Mouse (Mus musculus): Measurements from ENCODE around the gene Grik3. TPM values are rescaled to one million over a fixed set of nuclear protein-coding genes. Genes with fewer than 3 reads are reported as not detected.

Grik3 gene
- polyA plus RNA-seq, 1 experiment from 2014 or later = 0.16 TPM

DNA sequence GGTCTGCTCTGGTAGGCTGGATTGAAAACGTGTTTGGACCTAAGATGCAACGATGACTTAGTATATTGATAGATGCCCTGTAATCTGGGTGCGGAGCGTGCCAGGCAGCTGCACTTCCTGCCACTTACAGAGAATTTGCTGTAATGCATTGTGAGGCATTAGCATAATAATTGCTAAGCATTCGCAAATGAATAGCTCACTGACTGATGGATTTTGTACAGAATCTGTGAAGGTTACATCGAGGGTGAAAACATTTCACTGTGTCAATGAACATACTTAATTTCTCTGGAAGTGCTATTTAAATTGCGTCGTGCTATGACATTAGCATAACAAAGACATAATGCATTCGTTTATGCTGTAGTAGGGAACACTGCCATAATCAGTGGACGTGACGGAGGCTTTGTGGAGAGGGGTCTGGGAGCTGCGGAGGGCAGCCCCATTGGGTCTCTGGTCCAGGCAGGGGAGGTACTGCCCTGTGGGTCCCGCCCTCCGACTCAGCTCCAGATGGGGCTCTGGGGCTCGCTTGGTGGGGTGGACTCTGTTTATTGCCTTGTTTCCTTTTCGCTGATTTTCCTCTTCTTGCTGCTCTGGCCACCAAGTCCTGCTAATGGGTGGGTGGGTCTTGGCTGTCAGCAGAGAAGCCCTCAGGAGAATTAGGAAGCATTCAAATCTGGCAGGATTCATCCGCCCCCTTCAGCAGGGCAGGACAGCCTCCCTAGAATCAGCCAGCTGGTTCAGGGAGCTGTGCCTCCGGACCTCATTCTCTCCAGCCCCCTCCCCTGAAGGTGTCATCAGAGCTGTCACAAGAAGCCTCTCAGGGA lies 54.7 kb downstream of the Grik3 start:
- no peak overlapping the region for H3K4me3 ChIP-seq (ENCODE audit: low read length)
- H3K27me3 ChIP-seq (ENCODE audit: control insufficient read depth, insufficient read depth, low read length) = peaks cover 9% of the 10 kb centered on the region
- WGBS = 33% methylated on average over 18 of the region's 18 CpGs
- H3K9me3 ChIP-seq (replicated peaks; ENCODE audit: control insufficient read depth, low read length) = peaks cover 5% of the 10 kb centered on the region; the same call in 1 of the 2 replicates
- no peak overlapping the region for H3K4me2 ChIP-seq (ENCODE audit: low read depth, low read length)
- no peak for ATAC-seq (replicated peaks; ENCODE audit: extremely low read depth, insufficient read depth, low FRiP score)
- no peak overlapping the region for H3K9ac ChIP-seq (ENCODE audit: low read length)
- no peaks in the 10 kb centered on the region for H3K36me3 ChIP-seq (ENCODE audit: control insufficient read depth, insufficient read depth)
- no peaks in the 10 kb centered on the region for H3K4me1 ChIP-seq (ENCODE audit: control insufficient read depth, insufficient read depth, low read length)
- no peak overlapping the region for H3K27ac ChIP-seq (ENCODE audit: low read length)

DNA sequence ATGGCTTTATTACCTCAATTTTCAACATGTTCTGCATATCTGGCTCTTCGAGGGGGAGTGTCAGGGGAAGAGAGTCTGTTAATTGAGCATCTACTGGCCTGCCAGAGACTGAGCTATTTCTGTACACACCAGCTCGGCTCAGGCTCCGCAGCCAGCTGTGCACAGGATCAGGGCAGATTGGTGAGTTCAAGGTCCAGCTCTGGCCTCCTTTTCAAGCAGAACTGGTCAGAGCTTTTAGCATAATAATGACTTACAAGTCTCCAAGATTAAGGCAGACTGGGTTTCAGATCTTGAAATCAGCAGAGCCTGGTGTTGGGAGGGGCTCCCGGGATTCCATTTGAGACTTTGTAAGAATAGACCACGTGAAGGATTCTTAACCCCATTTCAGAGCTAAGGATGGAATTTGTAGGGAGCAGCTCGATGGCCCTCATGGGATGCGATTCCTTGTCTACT lies 55.3 kb downstream of the Grik3 start:
- no peak overlapping the region for H3K9ac ChIP-seq (ENCODE audit: low read length)
- 48% methylated on average over 7 of the region's 7 CpGs for WGBS
- H3K4me3 ChIP-seq (ENCODE audit: low read length) = no peak overlapping the region
- no peak overlapping the region for H3K4me2 ChIP-seq (ENCODE audit: low read depth, low read length)
- no peaks in the 10 kb centered on the region for H3K36me3 ChIP-seq (ENCODE audit: control insufficient read depth, insufficient read depth)
- ATAC-seq (replicated peaks; ENCODE audit: extremely low read depth, insufficient read depth, low FRiP score) = no peak
- no peak overlapping the region for H3K27ac ChIP-seq (ENCODE audit: low read length)
- H3K4me1 ChIP-seq (ENCODE audit: control insufficient read depth, insufficient read depth, low read length) = no peaks in the 10 kb centered on the region
- H3K9me3 ChIP-seq (replicated peaks; ENCODE audit: control insufficient read depth, low read length) = peaks cover 5% of the 10 kb centered on the region; the same call in 1 of the 2 replicates
- H3K27me3 ChIP-seq (ENCODE audit: control insufficient read depth, insufficient read depth, low read length) = peaks cover 9% of the 10 kb centered on the region

DNA sequence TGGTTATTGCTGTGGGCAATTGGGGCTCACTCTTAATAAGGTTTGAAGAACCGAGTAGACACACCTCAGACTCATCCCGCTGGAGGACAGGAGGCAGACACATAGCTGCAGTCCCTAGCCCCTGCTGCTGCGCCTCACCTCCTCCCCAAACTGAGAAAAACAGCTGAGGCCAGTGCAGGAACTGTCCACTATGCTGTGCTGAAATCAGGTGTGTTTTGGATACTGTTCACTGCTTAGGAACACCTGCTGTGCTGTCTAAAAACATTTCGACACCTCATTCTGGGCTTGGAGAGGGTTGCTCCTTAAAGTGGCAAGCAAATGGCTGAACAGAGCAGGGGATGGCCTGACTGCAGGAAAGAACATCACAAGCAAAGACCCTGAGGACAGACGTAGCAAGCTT lies 57.7 kb downstream of the Grik3 start:
- Histone ChIP-seq H3K4me3 (ENCODE audit: low read length) (no peak overlapping the region), H3K27me3 (ENCODE audit: control insufficient read depth, insufficient read depth, low read length) (peaks cover 12% of the 10 kb centered on the region), H3K9me3 (replicated peaks; ENCODE audit: control insufficient read depth, low read length) (peaks cover 5% of the 10 kb centered on the region; the same call in 1 of the 2 replicates), H3K36me3 (ENCODE audit: control insufficient read depth, insufficient read depth) (no peaks in the 10 kb centered on the region), H3K27ac (ENCODE audit: low read length) (no peak overlapping the region), H3K4me2 (ENCODE audit: low read depth, low read length) (no peak overlapping the region), H3K9ac (ENCODE audit: low read length) (no peak overlapping the region), H3K4me1 (ENCODE audit: control insufficient read depth, insufficient read depth, low read length) (no peaks in the 10 kb centered on the region)
- WGBS = 38% methylated on average over 5 of the region's 5 CpGs
- ATAC-seq (replicated peaks; ENCODE audit: extremely low read depth, insufficient read depth, low FRiP score) = no peak

DNA sequence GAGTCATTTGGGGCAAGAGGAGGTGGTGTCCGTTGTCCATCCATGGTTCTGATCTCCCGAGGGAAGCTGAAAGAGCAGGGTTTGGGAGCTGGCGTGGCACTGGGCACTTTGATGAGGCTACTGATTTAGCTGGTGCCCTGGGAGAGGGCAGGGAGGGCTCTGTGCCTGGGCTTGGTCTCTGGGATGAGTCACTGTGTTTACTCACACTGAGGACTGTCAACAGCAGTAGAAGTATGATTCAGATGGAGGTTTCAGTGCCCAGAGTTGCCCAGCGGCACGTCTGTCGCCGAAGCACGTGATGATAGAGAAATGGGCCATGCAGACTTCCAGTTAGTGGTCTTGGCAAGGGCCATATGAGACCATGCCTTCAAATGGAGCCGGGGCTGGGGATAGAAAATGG lies 63.3 kb downstream of the Grik3 start:
- Histone ChIP-seq H3K27me3 (ENCODE audit: control insufficient read depth, insufficient read depth, low read length) (peaks cover 3% of the 10 kb centered on the region), H3K4me1 (ENCODE audit: control insufficient read depth, insufficient read depth, low read length) (no peaks in the 10 kb centered on the region), H3K9me3 (replicated peaks; ENCODE audit: control insufficient read depth, low read length) (no peaks in the 10 kb centered on the region), H3K36me3 (ENCODE audit: control insufficient read depth, insufficient read depth) (no peaks in the 10 kb centered on the region), H3K27ac (ENCODE audit: low read length) (no peak overlapping the region), H3K4me3 (ENCODE audit: low read length) (no peak overlapping the region), H3K4me2 (ENCODE audit: low read depth, low read length) (no peak overlapping the region), H3K9ac (ENCODE audit: low read length) (no peak overlapping the region)
- no peak for ATAC-seq (replicated peaks; ENCODE audit: extremely low read depth, insufficient read depth, low FRiP score)
- 82% methylated on average over 9 of the region's 9 CpGs for WGBS

DNA sequence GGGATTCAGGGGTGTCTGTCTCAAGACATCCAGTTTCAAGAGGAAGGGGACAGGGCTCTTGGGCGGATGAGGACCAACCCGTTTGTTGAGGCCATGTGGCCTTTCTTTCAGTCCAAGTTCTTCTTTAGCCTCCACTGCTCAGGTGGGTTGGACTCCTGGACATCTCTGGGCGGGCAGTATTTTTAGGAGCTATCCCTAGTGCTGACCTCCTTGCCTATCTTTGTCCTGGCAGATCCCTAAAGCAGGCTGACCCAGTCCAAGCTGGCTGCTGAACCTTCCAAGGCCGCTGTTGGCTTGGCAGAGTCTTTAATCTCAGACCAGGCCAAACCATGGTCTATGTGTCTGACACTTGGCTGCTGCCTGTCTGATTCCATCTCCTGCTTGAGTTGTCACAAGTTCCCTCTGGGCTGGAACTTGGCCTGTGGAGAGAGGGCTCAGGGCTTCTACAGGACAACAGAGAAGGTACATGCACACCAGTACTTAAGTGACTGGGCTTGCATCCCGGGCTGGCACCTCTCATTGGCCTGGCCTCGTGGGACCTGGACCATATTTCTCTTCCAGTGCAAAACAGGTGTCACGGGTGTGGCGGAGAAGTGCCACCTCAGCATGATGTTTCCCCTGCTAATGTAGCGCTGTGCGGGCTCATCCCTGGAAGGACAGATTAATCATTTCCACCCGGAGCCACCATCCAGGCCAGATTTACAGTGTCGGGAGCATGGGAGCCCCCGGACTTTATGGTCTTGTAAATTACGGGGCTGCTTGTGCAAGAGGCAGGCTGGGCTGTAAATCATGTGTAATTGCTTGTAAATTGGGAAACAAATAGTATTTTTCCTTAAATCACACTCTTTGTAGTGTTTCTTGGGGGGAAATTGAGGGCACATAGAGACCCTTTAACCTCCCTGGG lies 66.2 kb downstream of the Grik3 start:
- no peak overlapping the region for H3K4me2 ChIP-seq (ENCODE audit: low read depth, low read length)
- H3K9me3 ChIP-seq (replicated peaks; ENCODE audit: control insufficient read depth, low read length) = no peaks in the 10 kb centered on the region
- no peak overlapping the region for H3K4me3 ChIP-seq (ENCODE audit: low read length)
- H3K36me3 ChIP-seq (ENCODE audit: control insufficient read depth, insufficient read depth) = no peaks in the 10 kb centered on the region
- no peak overlapping the region for H3K9ac ChIP-seq (ENCODE audit: low read length)
- H3K27me3 ChIP-seq (ENCODE audit: control insufficient read depth, insufficient read depth, low read length) = no peaks in the 10 kb centered on the region
- whole genome bisulfite sequencing = 79% methylated on average over 14 of the region's 14 CpGs
- ATAC-seq (replicated peaks; ENCODE audit: extremely low read depth, insufficient read depth, low FRiP score) = no peak
- H3K27ac ChIP-seq (ENCODE audit: low read length) = no peak overlapping the region
- H3K4me1 ChIP-seq (ENCODE audit: control insufficient read depth, insufficient read depth, low read length) = no peaks in the 10 kb centered on the region

DNA sequence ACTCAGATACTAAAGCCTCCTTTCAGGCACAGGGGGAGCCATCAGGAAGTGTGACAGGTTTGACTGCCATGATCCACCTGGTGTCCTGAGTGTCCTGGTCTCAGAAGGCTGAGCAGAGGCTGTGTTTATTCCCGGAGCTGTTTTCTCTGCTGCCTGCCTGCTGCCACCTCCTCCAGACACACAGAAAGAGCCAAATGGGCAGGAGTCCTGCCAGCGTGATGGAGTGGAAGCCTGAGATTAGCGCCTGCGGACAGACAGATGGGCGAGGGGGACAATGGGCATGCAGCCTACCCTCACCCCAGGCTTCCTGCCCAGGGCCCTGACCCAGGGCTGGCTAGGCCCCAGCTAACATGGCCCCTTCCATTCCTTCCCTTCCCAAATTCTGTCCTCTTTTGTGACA lies 69.1 kb downstream of the Grik3 start:
- H3K4me1 ChIP-seq (ENCODE audit: control insufficient read depth, insufficient read depth, low read length) = no peaks in the 10 kb centered on the region; the same call in 1 of the 2 replicates

DNA sequence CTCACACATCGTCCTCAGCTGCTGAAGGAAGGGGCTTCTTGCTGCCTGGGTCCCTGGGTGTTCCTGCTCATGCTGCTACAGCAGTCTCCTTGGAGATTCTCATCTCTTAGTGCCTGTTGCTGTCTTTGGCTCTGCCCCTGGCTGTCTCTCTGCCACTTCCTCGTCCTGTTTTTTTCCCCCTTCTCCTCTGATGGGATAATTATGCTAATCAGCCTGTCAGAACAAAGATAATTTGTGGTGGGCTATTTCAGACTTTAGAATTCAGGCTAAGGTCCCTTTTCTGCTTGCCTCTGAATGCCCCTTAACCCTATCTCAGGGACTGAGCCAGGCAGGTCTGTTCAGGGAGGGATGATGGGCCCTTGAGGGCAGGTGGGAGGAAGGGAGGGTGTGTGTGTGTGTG lies 70.3 kb downstream of the Grik3 start:
- Histone ChIP-seq H3K9ac (ENCODE audit: low read length) (no peak overlapping the region), H3K9me3 (replicated peaks; ENCODE audit: control insufficient read depth, low read length) (no peaks in the 10 kb centered on the region), H3K4me2 (ENCODE audit: low read depth, low read length) (no peak overlapping the region), H3K27ac (ENCODE audit: low read length) (no peak overlapping the region), H3K4me3 (ENCODE audit: low read length) (no peak overlapping the region), H3K36me3 (ENCODE audit: control insufficient read depth, insufficient read depth) (no peaks in the 10 kb centered on the region), H3K4me1 (ENCODE audit: control insufficient read depth, insufficient read depth, low read length) (no peaks in the 10 kb centered on the region; the same call in 1 of the 2 replicates), H3K27me3 (ENCODE audit: control insufficient read depth, insufficient read depth, low read length) (peaks cover 2% of the 10 kb centered on the region; the same call in 1 of the 2 replicates)
- WGBS = 37% methylated on average over 2 of the region's 2 CpGs
- no peak for ATAC-seq (replicated peaks; ENCODE audit: extremely low read depth, insufficient read depth, low FRiP score)

More for the DNA sequence above, 69.1 kb downstream of the Grik3 start:
- no peak overlapping the region for H3K4me2 ChIP-seq (ENCODE audit: low read depth, low read length)
- no peak overlapping the region for H3K9ac ChIP-seq (ENCODE audit: low read length)
- H3K36me3 ChIP-seq (ENCODE audit: control insufficient read depth, insufficient read depth) = no peaks in the 10 kb centered on the region
- H3K27me3 ChIP-seq (ENCODE audit: control insufficient read depth, insufficient read depth, low read length) = no peaks in the 10 kb centered on the region
- no peaks in the 10 kb centered on the region for H3K9me3 ChIP-seq (replicated peaks; ENCODE audit: control insufficient read depth, low read length)
- WGBS = 46% methylated on average over 5 of the region's 5 CpGs
- H3K4me3 ChIP-seq (ENCODE audit: low read length) = no peak overlapping the region
- ATAC-seq (replicated peaks; ENCODE audit: extremely low read depth, insufficient read depth, low FRiP score) = no peak
- H3K27ac ChIP-seq (ENCODE audit: low read length) = no peak overlapping the region

DNA sequence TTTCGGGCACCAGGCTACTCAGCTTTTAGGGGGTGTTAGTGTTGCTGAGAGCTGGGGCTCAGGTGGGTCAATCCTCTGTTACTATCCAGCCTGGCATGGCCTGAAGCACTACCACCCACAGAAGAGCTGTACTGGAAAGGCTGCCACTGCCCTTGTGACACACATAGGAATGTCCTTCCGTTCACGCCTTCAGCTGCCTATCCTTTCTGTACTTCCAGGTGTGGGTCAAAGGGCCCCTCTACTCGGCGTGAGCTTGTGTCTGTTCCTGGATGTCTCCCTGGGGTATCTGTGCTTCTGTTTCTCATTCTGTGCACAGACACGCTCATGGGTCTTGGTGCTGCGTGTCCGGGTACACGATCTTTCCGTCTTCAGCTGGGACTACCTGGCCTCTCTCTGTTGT lies 73.1 kb downstream of the Grik3 start:
- no peaks in the 10 kb centered on the region; the same call in 1 of the 2 replicates for H3K4me1 ChIP-seq (ENCODE audit: control insufficient read depth, insufficient read depth, low read length)
- no peaks in the 10 kb centered on the region for H3K9me3 ChIP-seq (replicated peaks; ENCODE audit: control insufficient read depth, low read length)
- no peak overlapping the region for H3K27ac ChIP-seq (ENCODE audit: low read length)
- H3K36me3 ChIP-seq (ENCODE audit: control insufficient read depth, insufficient read depth) = no peaks in the 10 kb centered on the region
- no peak overlapping the region for H3K4me3 ChIP-seq (ENCODE audit: low read length)
- no peak overlapping the region for H3K4me2 ChIP-seq (ENCODE audit: low read depth, low read length)
- peaks cover 2% of the 10 kb centered on the region; the same call in 1 of the 2 replicates for H3K27me3 ChIP-seq (ENCODE audit: control insufficient read depth, insufficient read depth, low read length)
- ATAC-seq (replicated peaks; ENCODE audit: extremely low read depth, insufficient read depth, low FRiP score) = no peak
- 75% methylated on average over 10 of the region's 10 CpGs for WGBS
- H3K9ac ChIP-seq (ENCODE audit: low read length) = no peak overlapping the region
